Mouse (Mus musculus) embryonic facial prominence, embryonic 15.5 days (tissue): Measurements from ENCODE around the gene Fnbp4. TPM values are rescaled to one million over a fixed set of nuclear protein-coding genes. Genes with fewer than 3 reads are reported as not detected.
"Not testable (repeated sequence)": the region's sequence is repeated elsewhere in the genome, so short reads cannot be mapped to it uniquely, and the experiment has no call there.

Source experiments
- ATAC-seq: fragments of 200-750 bp; cut with Nextera tagmentation; 2 replicates; pipeline ENCODE4 v1.8.0; 2017; ENCODE audit warnings: low read depth, moderate TSS enrichment; ENCODE audit not compliant: insufficient number of reproducible peaks, low FRiP score, low TSS enrichment
- H3K27ac ChIP-seq: fragments of 300-500 bp; sonication (generic); replicated peaks from 2 replicates; pipeline ENCODE4 v1.5.1; 2015; ENCODE audit warnings: mild to moderate bottlenecking, inconsistent platforms
- H3K27me3 ChIP-seq: fragments of 300-500 bp; sonication (generic); 2 replicates; pipeline ENCODE4 v1.6.1; 2015; ENCODE audit warnings: inconsistent platforms
- H3K36me3 ChIP-seq: fragments of 300-500 bp; sonication (generic); 2 replicates; pipeline ENCODE4 v1.6.1; 2015; ENCODE audit warnings: mild to moderate bottlenecking, inconsistent platforms
- H3K4me1 ChIP-seq: fragments of 300-500 bp; sonication (generic); 2 replicates; pipeline ENCODE4 v1.6.1; 2015; ENCODE audit warnings: inconsistent platforms
- H3K4me2 ChIP-seq: fragments of 300-500 bp; sonication (generic); replicated peaks from 2 replicates; pipeline ENCODE4 v1.6.1; 2015; ENCODE audit warnings: mild to moderate bottlenecking, inconsistent platforms
- H3K4me3 ChIP-seq: fragments of 300-500 bp; sonication (generic); replicated peaks from 2 replicates; pipeline ENCODE4 v1.5.1; 2015; ENCODE audit warnings: mild to moderate bottlenecking, inconsistent platforms
- H3K9ac ChIP-seq: fragments of 300-500 bp; sonication (generic); 2 replicates; pipeline ENCODE4 v1.6.1; 2015; ENCODE audit warnings: inconsistent platforms
- H3K9me3 ChIP-seq: fragments of 300-500 bp; sonication (generic); replicated peaks from 2 replicates; pipeline ENCODE4 v1.6.1; 2016; ENCODE audit warnings: inconsistent platforms
- WGBS: fragments of 180-500 bp; shearing (Covaris S2); methylation state at CpG from one replicate; pipeline ENCODE4 v1.1.7; 2015; 5-methylcytosine and 5-hydroxymethylcytosine counted together
- polyA plus RNA-seq: library from polyadenylated mRNA; unstranded; fragments of >200 nt; fragmentation: Nextera tagmentation; extraction: Ambion mirVana; gene quantifications from 2 replicates; pipeline ENCODE4 v1.2.1, GENCODE M21; 2015

Fnbp4 gene
- polyA plus RNA-seq, 1 experiment from 2014 or later, result 108 TPM

GRCm38 (mm10) chr2:90782901-90783486 is 37.8 kb downstream of the Fnbp4 start:
- 0 out of 2 replicates have a peak, but pooled peaks cover 3% of the 10 kb centered on the region for H3K27me3 ChIP-seq
- peak overlapping the region; percentile 24; the same call in 1 of the 2 replicates for H3K9ac ChIP-seq
- peak; percentile 34; the same call in 1 of the 2 replicates for ATAC-seq
- no peak overlapping the region for H3K27ac ChIP-seq
- 1% methylated on average over 28 of the region's 29 CpGs for WGBS
- H3K4me1 ChIP-seq, result peaks cover 14% of the 10 kb centered on the region
- no peaks in the 10 kb centered on the region for H3K9me3 ChIP-seq
- H3K36me3 ChIP-seq, result peaks cover 24% of the 10 kb centered on the region
- peak overlapping the region; percentile 51 for H3K4me3 ChIP-seq
- peak overlapping the region; percentile 89 for H3K4me2 ChIP-seq

- H3K9ac ChIP-seq, result no peak overlapping the region
- H3K36me3 ChIP-seq, result no peaks in the 10 kb centered on the region
- WGBS, result 75% methylated on average over 2 of the region's 2 CpGs
- H3K4me2 ChIP-seq, result no peak overlapping the region
- peaks cover 3% of the 10 kb centered on the region; the same call in 1 of the 2 replicates for H3K4me1 ChIP-seq
- no peak for ATAC-seq
- no peak overlapping the region for H3K4me3 ChIP-seq
- H3K9me3 ChIP-seq, result no peaks in the 10 kb centered on the region
- H3K27me3 ChIP-seq, result 0 out of 2 replicates have a peak, but pooled peaks cover 3% of the 10 kb centered on the region
- H3K27ac ChIP-seq, result no peak overlapping the region
These were observed 43.0 kb downstream of the Fnbp4 start for GRCm38 (mm10) chr2:90788126-90788525.

GRCm38 (mm10) chr2:90808241-90809126 is 63.3 kb downstream of the Fnbp4 start:
- Histone ChIP-seq H3K9ac (no peak overlapping the region), H3K4me3 (no peak overlapping the region), H3K36me3 (no peaks in the 10 kb centered on the region), H3K9me3 (no peaks in the 10 kb centered on the region), H3K27ac (no peak overlapping the region), H3K4me2 (no peak overlapping the region), H3K27me3 (no peaks in the 10 kb centered on the region), H3K4me1 (no peaks in the 10 kb centered on the region)
- WGBS, result 83% methylated on average over 6 of the region's 6 CpGs
- no peak for ATAC-seq

GRCm38 (mm10) chr2:90810751-90811150 is 65.6 kb downstream of the Fnbp4 start:
- Histone ChIP-seq H3K4me2 (no peak overlapping the region), H3K9me3 (no peaks in the 10 kb centered on the region)

GRCm38 (mm10) chr2:90815266-90815665 is 70.1 kb downstream of the Fnbp4 start:
- no peak overlapping the region for H3K4me3 ChIP-seq
- H3K4me2 ChIP-seq, result no peak overlapping the region
- H3K9me3 ChIP-seq, result no peaks in the 10 kb centered on the region
- no peak overlapping the region for H3K9ac ChIP-seq
- no peaks in the 10 kb centered on the region for H3K27me3 ChIP-seq
- H3K27ac ChIP-seq, result no peak overlapping the region
- no peaks in the 10 kb centered on the region for H3K36me3 ChIP-seq
- no peak for ATAC-seq
- 84% methylated on average over 2 of the region's 2 CpGs for whole genome bisulfite sequencing
- H3K4me1 ChIP-seq, result no peaks in the 10 kb centered on the region

More at GRCm38 (mm10) chr2:90810751-90811150, 65.6 kb downstream of the Fnbp4 start:
- Histone ChIP-seq H3K36me3 (no peaks in the 10 kb centered on the region), H3K27me3 (no peaks in the 10 kb centered on the region), H3K27ac (no peak overlapping the region), H3K4me1 (no peaks in the 10 kb centered on the region), H3K4me3 (no peak overlapping the region), H3K9ac (no peak overlapping the region)
- 83% methylated on average over 8 of the region's 8 CpGs for WGBS
- no peak for ATAC-seq

- no peak for ATAC-seq
- Histone ChIP-seq H3K36me3 (no peaks in the 10 kb centered on the region), H3K9ac (no peak overlapping the region), H3K4me1 (no peaks in the 10 kb centered on the region), H3K4me3 (no peak overlapping the region), H3K27me3 (no peaks in the 10 kb centered on the region), H3K4me2 (no peak overlapping the region), H3K9me3 (no peaks in the 10 kb centered on the region), H3K27ac (no peak overlapping the region)
- WGBS, result 75% methylated on average over 4 of the region's 4 CpGs
These were observed 71.0 kb downstream of the Fnbp4 start for GRCm38 (mm10) chr2:90816144-90816543.

GRCm38 (mm10) chr2:90818710-90819109 is 73.5 kb downstream of the Fnbp4 start:
- H3K4me2 ChIP-seq, result no peak overlapping the region
- H3K9ac ChIP-seq, result no peak overlapping the region
- H3K27me3 ChIP-seq, result no peaks in the 10 kb centered on the region
- no peaks in the 10 kb centered on the region for H3K36me3 ChIP-seq
- 90% methylated on average over 3 of the region's 3 CpGs for WGBS
- H3K9me3 ChIP-seq, result no peaks in the 10 kb centered on the region
- ATAC-seq, result no peak
- H3K27ac ChIP-seq, result no peak overlapping the region
- no peak overlapping the region for H3K4me3 ChIP-seq
- no peaks in the 10 kb centered on the region for H3K4me1 ChIP-seq

GRCm38 (mm10) chr2:90820894-90821293 is 75.7 kb downstream of the Fnbp4 start:
- Histone ChIP-seq H3K4me3 (no peak overlapping the region), H3K4me1 (no peaks in the 10 kb centered on the region), H3K9ac (no peak overlapping the region), H3K4me2 (no peak overlapping the region), H3K36me3 (no peaks in the 10 kb centered on the region), H3K9me3 (no peaks in the 10 kb centered on the region), H3K27ac (no peak overlapping the region), H3K27me3 (no peaks in the 10 kb centered on the region)
- WGBS, result 71% methylated on average over 3 of the region's 3 CpGs
- no peak for ATAC-seq

- Histone ChIP-seq H3K27me3 (no peaks in the 10 kb centered on the region), H3K4me1 (no peaks in the 10 kb centered on the region), H3K9ac (no peak overlapping the region), H3K4me2 (no peak overlapping the region), H3K27ac (no peak overlapping the region), H3K9me3 (no peaks in the 10 kb centered on the region), H3K4me3 (no peak overlapping the region), H3K36me3 (no peaks in the 10 kb centered on the region)
- 91% methylated on average over 2 of the region's 2 CpGs for WGBS
- ATAC-seq, result no peak
These were observed 77.8 kb downstream of the Fnbp4 start for GRCm38 (mm10) chr2:90822978-90823377.

GRCm38 (mm10) chr2:90823781-90824180 is 78.6 kb downstream of the Fnbp4 start:
- no peaks in the 10 kb centered on the region for H3K36me3 ChIP-seq
- no peak overlapping the region for H3K9ac ChIP-seq
- H3K27me3 ChIP-seq, result no peaks in the 10 kb centered on the region
- H3K4me2 ChIP-seq, result no peak overlapping the region
- no peaks in the 10 kb centered on the region for H3K9me3 ChIP-seq
- WGBS, result 73% methylated on average over 6 of the region's 6 CpGs
- H3K27ac ChIP-seq, result no peak overlapping the region
- H3K4me3 ChIP-seq, result no peak overlapping the region
- H3K4me1 ChIP-seq, result no peaks in the 10 kb centered on the region
- ATAC-seq, result no peak

GRCm38 (mm10) chr2:90824528-90824927 is 79.4 kb downstream of the Fnbp4 start:
- H3K9ac ChIP-seq, H3K4me1 ChIP-seq, H3K27me3 ChIP-seq, H3K4me2 ChIP-seq, H3K4me3 ChIP-seq, H3K9me3 ChIP-seq, H3K27ac ChIP-seq, H3K36me3 ChIP-seq, ATAC-seq: not testable (repeated sequence)
- 88% methylated on average over 10 of the region's 10 CpGs for WGBS
